Mouse (Mus musculus): ENCODE results near the gene Harbi1.

DNA sequence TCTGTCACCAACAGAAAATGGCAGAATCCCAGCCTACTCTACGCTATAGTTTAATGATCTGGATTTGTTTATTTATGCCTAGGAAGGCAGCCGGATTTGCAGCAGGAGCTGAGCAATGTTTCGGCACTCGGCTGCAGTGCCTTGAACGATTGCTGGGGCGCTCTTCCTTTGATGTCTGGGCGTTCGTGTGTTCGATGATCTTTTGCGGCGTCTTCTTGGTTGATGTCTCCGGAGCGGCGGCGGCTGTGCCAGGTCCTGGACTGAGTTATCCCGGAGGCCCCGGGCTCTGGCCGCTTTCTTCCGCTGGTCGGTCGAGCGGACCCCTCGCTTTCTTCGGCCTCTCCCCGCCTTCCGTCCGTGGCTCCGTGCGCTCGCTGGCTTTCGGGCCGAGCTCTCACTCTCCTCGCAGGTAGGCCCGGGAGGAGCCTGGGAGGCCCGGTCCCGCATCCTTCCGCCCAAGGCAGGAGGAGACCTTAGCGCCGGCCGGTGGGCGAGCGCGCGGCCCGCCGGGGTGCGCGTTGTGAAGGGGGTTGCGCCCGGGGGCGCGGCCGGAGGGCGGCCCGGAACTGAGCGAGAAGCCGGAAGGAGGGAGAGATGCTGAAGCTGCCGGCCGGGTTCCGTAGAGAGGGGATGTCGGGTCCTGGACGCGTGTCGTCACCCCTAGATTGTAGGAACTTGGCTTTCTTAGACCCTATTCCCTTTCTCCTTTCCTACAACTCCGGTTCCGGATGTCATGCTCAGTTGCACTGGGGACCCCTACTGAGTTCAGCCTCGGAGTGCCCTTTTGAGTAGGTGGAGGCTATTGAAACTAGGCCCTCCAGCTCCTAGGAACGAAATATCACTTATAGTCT, 19.5 kb downstream of the Harbi1 start, which contains the start of gene Ambra1:
- TF ChIP-seq CTCF (IDR thresholded peaks at IDR 0.05; ENCODE audit: low read depth, low read length) (0 out of 2 replicates have a peak, but pooled peaks have one; percentile 2), POLR2A (IDR thresholded peaks at IDR 0.05; ENCODE audit: extremely low read depth, insufficient read depth, low read length) (peak; percentile 32; the same call in 1 of the 2 replicates)

Data from liver, adult 2 months (tissue).